In the genomic region with DNA sequence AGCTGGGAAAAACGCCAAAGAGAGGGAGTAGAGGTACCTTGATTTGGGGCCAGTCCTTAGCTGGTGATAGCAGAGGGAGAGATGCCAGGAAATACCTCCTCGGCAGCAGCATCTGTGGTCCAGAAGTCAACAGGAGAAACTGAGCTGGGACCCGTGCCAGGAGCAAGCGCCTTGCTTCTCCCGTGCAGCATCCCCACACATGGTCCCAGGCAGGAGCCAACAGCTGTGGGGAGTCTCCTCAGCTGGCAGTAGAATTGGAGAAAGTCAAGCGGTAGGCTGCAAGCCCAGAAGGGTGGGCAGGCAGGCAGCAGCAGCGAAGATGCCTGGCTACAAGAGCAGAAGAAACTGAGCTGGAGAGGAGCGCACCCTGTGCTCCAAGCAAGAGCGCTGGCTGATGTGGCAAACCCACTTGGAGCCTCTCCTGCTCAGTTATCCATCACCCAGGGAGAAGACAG, we compare ENCODE assay signal across 8 mouse cellular contexts. TPM values are rescaled to one million over a fixed set of nuclear protein-coding genes. Genes with fewer than 3 reads are reported as not detected.
A peak's percentile ranks its signal among the peaks of the same experiment; 100 is the strongest.
DNase-seq lines count a peak whose midpoint lies in the region; ATAC-seq and TF ChIP-seq lines count a peak whose summit lies in the region.

Gpr88 (minus strand) TSS at position 427 of the 455 bp plus-strand sequence.

- H3K4me3 ChIP-seq in spleen, adult 2 months (ENCODE audit: extremely low read depth, insufficient read depth, insufficient read length), result peak within 1 kb of the TSS; percentile 40; the same call in 1 of the 2 replicates
- peak within 1 kb of the TSS; percentile 57 for H3K4me3 ChIP-seq in forebrain, embryonic 15.5 days
- peak within 1 kb of the TSS; percentile 49 for H3K4me3 ChIP-seq in liver, postnatal 0 days (ENCODE audit: low read depth, low read length)

- no peak for TF ChIP-seq CTCF in spleen, adult 2 months (IDR thresholded peaks at IDR 0.05; ENCODE audit: extremely low read depth, insufficient read depth, insufficient read length, insufficient replicate concordance)
- TF ChIP-seq CTCF in liver, postnatal 0 days (IDR thresholded peaks at IDR 0.05; ENCODE audit: low read depth), result no peak

- no peak for TF ChIP-seq POLR2A in spleen, adult 2 months (IDR thresholded peaks at IDR 0.05; ENCODE audit: low read depth, low read length)

- no peak within 1 kb of the TSS for H3K27ac ChIP-seq in spleen, adult 2 months (ENCODE audit: insufficient read depth, low read length)
- peak within 1 kb of the TSS; percentile 80 for H3K27ac ChIP-seq in forebrain, embryonic 15.5 days (replicated peaks)
- H3K27ac ChIP-seq in liver, postnatal 0 days (ENCODE audit: low read depth), result no peak within 1 kb of the TSS

- intact Hi-C loops in heart, postnatal 14 days (cut with DNase I), result loop anchor here (5.0 kb wide), 2 partner anchors 61 to 74 kb away; no protein-coding TSS in a partner anchor

- TF ChIP-seq EP300 in liver, postnatal 0 days (IDR thresholded peaks at IDR 0.05; ENCODE audit: low read depth), result no peak

- peak within 1 kb of the TSS; percentile 97 for H3K4me2 ChIP-seq in forebrain, embryonic 15.5 days (replicated peaks)
- peak within 1 kb of the TSS; percentile 91 for H3K4me2 ChIP-seq in liver, postnatal 0 days (ENCODE audit: low read depth, low read length)

- DNase-seq in spleen, adult 2 months (ENCODE audit: low read depth in 1 of 2, low spot score in 2 of 2), result no peak
- DNase-seq in spleen, adult 18-20 months, result no peak
- DNase-seq in heart, postnatal 14 days, result peak; percentile 63 to 66
- DNase-seq in layer of hippocampus, adult 8-10 months (ENCODE audit: low spot score in 2 of 2), result peak; percentile 58 to 69
- DNase-seq in liver, postnatal 0 days, result peak; percentile 21
- DNase-seq in ovary, adult 18-20 months (ENCODE audit: low spot score), result peak; percentile 80
- peak; percentile 76 for DNase-seq in urinary bladder, postnatal 4 days (ENCODE audit: low spot score in 2 of 2)

- WGBS in spleen, adult 2 months, result 16% methylated on average over 9 of the region's 9 CpGs
- WGBS in forebrain, embryonic 15.5 days, result 2% methylated on average over 9 of the region's 9 CpGs
- WGBS in liver, postnatal 0 days (ENCODE audit: insufficient replicate concordance), result 15% methylated on average over 9 of the region's 9 CpGs

- peak within 1 kb of the TSS; percentile 46 for H3K9ac ChIP-seq in forebrain, embryonic 15.5 days (replicated peaks)
- no peak within 1 kb of the TSS for H3K9ac ChIP-seq in liver, postnatal 0 days (replicated peaks)

- peaks cover 12% of the 10 kb centered on the region for H3K27me3 ChIP-seq in spleen, adult 2 months (ENCODE audit: control insufficient read depth, insufficient read depth, low read length)
- H3K27me3 ChIP-seq in forebrain, embryonic 15.5 days, result peaks cover 14% of the 10 kb centered on the region; the same call in 1 of the 2 replicates
- H3K27me3 ChIP-seq in liver, postnatal 0 days (ENCODE audit: insufficient read depth, low read length), result peaks cover 28% of the 10 kb centered on the region

- H3K36me3 ChIP-seq in spleen, adult 2 months (ENCODE audit: control insufficient read depth, insufficient read depth, low read length), result no peaks in the 10 kb centered on the region
- H3K36me3 ChIP-seq in forebrain, embryonic 15.5 days, result no peaks in the 10 kb centered on the region
- H3K36me3 ChIP-seq in liver, postnatal 0 days (replicated peaks; ENCODE audit: insufficient read depth, low read length), result no peaks in the 10 kb centered on the region

- no peaks in the 10 kb centered on the region for H3K9me3 ChIP-seq in forebrain, embryonic 15.5 days
- H3K9me3 ChIP-seq in liver, postnatal 0 days (ENCODE audit: low read length), result no peaks in the 10 kb centered on the region

- H3K4me1 ChIP-seq in spleen, adult 2 months (ENCODE audit: control insufficient read depth, insufficient read depth, insufficient read length), result peaks cover 2% of the 10 kb centered on the region
- peaks cover 30% of the 10 kb centered on the region for H3K4me1 ChIP-seq in forebrain, embryonic 15.5 days
- peaks cover 14% of the 10 kb centered on the region for H3K4me1 ChIP-seq in liver, postnatal 0 days (ENCODE audit: insufficient read depth)

- ATAC-seq in forebrain, embryonic 15.5 days (replicated peaks), result peak; percentile 72
- ATAC-seq in liver, postnatal 0 days, result no peak

RNA-seq across cellular contexts. Expression of gene Gpr88, which starts in this region (rescaled TPM):
- 3.3 and 5.8 TPM in 2 replicates for polyA plus RNA-seq in spleen, adult 2 months (2012; rRNA removed)
- polyA plus RNA-seq in forebrain, embryonic 15.5 days (2015; fragmentation: Nextera tagmentation; extraction: Ambion mirVana), result 15.4 and 18.6 TPM in 2 replicates
- total RNA-seq in heart, postnatal 14 days (2021), result under 1 TPM; 0.10 to 0.12 TPM
- total RNA-seq in layer of hippocampus, adult 8-10 months (2022), result 1 to 10 TPM; 3.7 to 8.8 (median 5.4) TPM
- polyA plus RNA-seq in liver, postnatal 0 days (2015; fragmentation: Nextera tagmentation; extraction: Ambion mirVana), result 0.18 and 0.30 TPM in 2 replicates

Comparison
In these comparisons a context has a peak if more than half of its experiments do, and no peak if none do; other contexts are left out.
1. RNA of gene Gpr88 (total RNA-seq): 3.7 to 8.8 TPM in layer of hippocampus, adult 8-10 months; 0.10 to 0.12 TPM in heart, postnatal 14 days; every median in the first group is over 4 times any median in the second.
2. Peak in DNase-seq in heart, postnatal 14 days; RNA of the gene not detected or under 1 TPM.
3. Peak in DNase-seq, H3K4me3 ChIP-seq and H3K4me2 ChIP-seq in liver, postnatal 0 days; RNA of the gene not detected or under 1 TPM.
4. DNase-seq: peak in layer of hippocampus, adult 8-10 months (2 of 2), ovary, adult 18-20 months (single experiment) and urinary bladder, postnatal 4 days (2 of 2); none in spleen, adult 2 months (0 of 2) and spleen, adult 18-20 months (0 of 2).
5. Peak in every context shown above with its lines, with median percentiles within 50 percentile points of each other: H3K4me3 ChIP-seq.